Mouse (Mus musculus) CD8-positive naive resting alpha-beta T cell, adult 2 months (primary cell): Measurements from ENCODE around the gene Dclk1.

Source experiments
- DNase-seq, 2 experiments: peaks; one replicate each; pipeline ENCODE4 v3.0.0; 2022; ENCODE audit warnings: low read depth in 2 of 2, low spot score in 2 of 2

Dclk1 gene

DNA sequence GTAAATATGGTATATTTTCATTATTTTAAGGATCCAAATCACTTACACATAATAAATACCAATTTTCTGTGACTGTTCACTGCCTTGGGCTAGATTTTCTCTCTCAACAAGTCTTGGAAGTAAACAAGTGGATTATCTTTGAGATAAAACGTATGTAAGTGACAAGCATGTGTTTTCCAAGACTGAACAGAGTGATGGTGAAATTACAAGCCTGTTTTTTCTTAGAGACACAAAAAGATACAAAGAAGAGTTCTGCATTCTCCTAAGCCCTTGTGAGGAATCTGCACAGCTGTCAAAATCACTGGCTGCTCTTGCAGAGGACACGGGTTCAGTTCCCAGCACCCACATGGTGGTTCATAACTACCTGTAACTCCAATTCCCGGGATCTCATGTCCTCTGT is 151.4 kb downstream of the Dclk1 start:
- DNase-seq: no peak

- no peak for DNase-seq
These were observed 154.6 kb downstream of the Dclk1 start for GRCm38 (mm10) chr3:55396792-55397191.

DNA sequence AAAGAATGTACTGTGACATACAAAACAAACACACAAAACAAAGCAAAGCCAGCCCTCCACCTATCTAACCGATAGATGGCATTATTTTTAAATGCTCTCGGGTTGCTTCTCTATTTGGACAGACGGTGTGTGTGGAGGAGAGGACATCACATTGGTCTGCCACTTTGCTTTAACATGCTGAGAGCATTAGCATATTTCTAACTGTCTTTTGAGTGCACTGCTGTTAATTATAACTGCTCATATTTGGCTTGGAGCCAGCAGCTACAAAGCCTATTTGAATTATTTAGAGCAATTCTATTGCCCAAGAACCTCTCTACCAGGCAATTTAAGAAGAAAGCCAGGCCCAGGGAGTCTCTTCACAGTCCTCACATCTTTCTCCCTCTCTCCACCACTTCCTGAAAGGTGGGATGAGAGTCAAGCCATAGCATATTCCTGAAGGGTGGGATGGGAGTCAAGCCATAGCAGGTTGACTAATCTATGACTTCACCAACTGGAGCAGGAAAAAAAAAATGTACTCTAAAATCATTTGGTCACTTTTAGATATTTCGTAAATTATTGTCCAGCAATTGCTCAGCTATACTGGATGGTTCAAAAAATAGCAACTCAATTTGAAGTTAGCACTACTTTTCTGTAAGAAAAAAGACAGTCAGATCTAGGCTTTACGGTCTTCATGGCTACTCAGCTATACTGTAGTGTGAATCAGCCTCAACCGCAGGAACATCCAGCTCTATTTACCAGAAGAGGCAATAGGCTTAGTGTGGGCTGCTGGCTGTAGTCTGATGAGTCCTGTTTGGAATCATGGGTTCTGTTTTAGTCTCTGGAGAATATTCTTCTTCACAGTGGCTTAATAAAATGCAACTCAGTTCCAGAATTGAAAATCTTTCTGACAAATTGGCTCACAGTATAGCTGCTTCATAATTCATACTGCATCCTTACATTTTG is 155.9 kb downstream of the Dclk1 start:
- DNase-seq: no peak

- DNase-seq: no peak
These were observed 159.1 kb downstream of the Dclk1 start for GRCm38 (mm10) chr3:55401236-55401635.

DNA sequence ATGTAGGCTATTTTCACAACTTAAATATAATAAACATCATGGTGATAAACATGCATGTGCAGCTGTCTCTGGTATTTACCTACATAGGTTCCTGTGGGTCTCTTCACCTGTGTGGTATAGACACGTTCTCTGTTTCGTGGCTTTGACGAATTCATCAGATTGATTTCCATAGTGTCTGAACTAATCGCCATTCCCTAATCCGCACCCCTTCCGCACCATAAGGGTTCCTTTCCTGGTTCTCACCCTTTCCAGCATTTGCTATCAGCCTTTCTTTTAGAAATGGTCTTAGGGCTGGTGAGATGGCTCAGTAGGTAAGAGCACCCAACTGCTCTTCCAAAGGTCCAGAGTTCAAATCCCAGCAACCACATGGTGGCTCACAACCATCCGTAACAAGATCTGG is 162.6 kb downstream of the Dclk1 start:
- no peak for DNase-seq

GRCm38 (mm10) chr3:55406616-55407015 is 164.5 kb downstream of the Dclk1 start:
- DNase-seq: no peak

GRCm38 (mm10) chr3:55411547-55411946 is 169.4 kb downstream of the Dclk1 start:
- DNase-seq: no peak

DNA sequence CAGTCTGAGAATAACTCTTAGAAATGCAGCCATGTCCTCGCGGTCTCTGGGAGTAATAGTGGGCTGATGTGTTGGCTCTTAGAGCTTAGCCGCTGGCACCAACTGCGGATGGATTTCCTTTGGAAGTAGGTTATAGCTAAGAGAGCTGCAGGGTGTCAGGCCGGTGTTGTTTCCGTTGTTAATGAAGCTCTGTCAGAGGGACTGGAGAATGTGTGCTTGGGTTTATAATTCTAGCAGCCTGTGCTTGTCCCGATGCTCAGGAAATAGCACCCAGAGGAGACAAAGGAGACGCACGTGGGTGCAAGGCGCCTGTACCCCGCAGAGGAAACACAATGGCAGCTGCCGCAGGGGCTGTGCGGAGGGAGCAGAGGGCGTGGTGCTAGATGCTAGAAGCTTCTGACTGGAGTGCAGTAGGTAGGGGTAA is 173.4 kb downstream of the Dclk1 start:
- peak in 1 of 2 experiments; percentile 1 for DNase-seq

- DNase-seq: no peak
These were observed 176.7 kb downstream of the Dclk1 start for GRCm38 (mm10) chr3:55418845-55419244.

DNA sequence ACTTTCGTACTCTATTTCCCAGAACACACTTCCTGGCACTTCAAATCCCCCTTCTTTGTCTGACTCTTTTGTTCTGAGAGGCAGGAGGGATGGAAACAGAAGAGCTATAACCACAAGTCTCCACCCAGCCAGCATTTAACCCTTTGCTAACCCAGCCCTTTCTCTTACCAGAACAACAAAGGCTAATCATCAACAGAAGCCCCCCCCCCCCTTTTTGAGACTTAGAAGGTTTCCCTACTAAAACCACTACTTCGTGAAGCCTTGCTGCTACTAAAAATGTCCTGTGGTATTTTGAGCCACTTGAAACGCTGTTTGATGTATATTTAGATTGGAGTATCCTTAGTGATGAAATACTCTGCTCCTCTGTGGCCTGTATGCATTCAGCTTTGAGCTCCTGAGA is 177.2 kb downstream of the Dclk1 start:
- peak in 1 of 2 experiments; percentile 2 for DNase-seq

GRCm38 (mm10) chr3:55420436-55421083 is 178.4 kb downstream of the Dclk1 start:
- no peak for DNase-seq

- DNase-seq: no peak
These were observed 181.7 kb downstream of the Dclk1 start for GRCm38 (mm10) chr3:55423640-55424397.

DNA sequence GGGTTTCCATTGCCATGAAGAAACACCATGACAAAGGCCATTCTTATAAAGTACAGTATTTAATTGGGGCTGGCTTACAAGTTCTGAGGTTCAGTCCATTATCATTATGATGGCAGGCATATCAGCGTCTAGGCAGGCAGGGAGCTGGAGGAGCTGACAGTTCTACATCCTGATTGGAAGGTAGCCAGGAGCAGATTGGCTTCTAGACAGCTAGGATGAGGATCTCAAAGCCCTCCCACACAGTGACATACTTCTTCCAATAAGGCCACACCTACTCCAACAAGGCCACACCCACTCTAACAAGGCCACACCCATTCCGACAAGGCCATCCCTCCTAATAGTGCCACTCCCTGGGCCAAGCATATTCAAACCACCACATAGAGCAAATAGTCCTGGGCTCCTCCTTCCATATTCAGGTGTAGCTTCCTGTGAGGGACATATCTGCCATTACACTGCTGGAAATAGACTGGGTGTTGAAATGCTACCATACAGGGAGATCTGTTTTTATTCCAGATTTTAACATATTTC is 187.9 kb downstream of the Dclk1 start:
- DNase-seq: no peak

- no peak for DNase-seq
These were observed 189.1 kb downstream of the Dclk1 start for GRCm38 (mm10) chr3:55431223-55431622.

DNA sequence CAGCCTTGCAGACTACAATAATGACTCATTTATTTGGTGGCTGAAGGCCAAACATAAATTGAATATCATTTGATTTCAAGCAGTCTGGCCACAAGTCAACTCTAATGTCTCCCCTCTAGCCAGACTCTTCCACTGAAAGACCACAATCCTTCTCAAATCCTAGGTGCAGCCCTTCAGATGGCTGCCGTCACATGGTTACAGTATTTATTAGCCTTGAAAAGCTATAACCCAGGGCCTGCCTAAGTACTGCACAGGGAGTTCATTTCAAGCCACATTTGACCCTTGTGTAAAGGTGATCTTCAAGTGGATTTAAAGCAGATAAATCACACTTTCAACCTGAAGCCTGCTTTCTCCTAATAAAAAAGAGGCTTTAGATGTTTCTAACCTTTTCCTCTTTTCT is 192.1 kb downstream of the Dclk1 start:
- no peak for DNase-seq

DNA sequence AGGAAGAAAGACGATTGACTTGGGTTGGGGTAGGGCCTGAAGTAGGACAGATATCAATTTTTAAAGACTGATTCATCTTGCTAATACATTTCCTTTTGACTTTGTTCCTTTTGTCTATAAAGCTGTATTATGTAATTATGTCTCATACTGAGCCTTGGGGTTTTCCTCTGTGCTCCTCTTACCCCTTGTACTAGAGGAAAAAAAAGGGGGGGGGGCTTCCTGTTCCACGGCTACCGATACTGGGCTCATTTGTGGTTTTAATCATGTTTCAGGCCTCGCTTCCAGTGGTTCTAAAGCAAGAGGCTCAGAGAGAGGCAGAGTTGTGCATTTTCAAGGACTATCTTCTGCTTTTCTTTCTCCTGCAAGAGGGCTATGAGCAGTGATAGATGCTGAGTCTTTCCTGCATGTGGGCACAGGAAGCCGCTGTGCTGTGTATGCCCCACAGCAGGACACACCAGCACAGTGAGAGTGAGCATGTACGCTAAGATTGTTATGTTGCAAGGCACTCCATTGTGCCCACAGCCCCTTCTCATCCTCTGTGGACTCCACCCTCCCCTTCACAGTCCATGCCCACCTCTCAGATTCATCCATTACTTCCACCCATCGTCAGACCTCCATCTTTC is 196.8 kb downstream of the Dclk1 start:
- no peak for DNase-seq

DNA sequence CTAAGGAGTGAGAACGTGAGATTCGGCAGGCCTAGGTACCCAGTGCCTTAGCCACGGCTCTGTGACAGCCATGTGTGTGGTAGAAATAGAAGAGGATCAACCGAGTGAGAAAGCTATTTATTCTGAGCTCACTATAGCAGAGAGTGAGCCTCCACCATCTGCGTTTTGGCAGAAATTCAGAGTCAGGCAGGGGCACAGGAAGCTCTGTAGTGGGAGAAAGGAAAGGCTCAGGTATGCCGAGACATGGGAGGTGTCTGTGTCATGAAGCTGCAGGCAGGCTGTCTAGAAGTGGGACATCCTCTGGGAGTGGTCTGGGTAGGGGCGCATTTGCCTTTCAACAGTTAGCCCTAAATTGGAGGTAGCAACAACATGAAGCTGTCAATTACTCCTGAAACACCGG is 198.2 kb downstream of the Dclk1 start:
- no peak for DNase-seq

DNA sequence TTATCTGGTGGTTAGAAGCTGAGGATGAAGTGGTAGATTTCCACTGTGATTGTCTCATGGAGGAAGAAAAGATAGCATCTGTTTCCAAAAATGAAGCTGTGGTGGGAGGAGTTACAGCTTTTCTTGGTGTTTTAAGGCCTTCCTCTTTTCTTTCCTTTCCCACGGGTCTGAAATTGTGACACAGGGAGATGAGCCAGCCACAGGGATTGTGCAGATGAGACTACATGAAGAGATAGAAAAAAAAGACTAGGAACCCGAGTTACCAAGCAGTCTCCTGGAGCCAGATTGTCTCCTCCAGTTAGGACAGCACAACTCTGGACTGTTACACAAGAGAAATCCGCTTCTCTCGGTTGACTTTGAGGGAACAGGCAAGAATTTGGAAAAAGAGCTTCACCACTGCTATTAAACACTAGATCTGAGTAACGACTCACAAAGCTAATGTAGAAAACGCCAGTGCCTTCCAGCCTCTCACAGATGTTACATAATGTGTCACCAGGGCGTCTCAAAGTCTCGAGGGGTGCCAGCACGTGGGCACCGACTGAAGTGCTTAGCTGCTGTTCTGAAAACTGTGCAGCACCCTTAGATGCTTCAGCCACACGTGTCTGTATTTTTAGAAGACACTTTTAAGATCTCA is 200.0 kb downstream of the Dclk1 start:
- DNase-seq: no peak

GRCm38 (mm10) chr3:55443271-55443670 is 201.1 kb downstream of the Dclk1 start:
- no peak for DNase-seq

- no peak for DNase-seq
These were observed 201.6 kb downstream of the Dclk1 start for GRCm38 (mm10) chr3:55443725-55444124.
